Mouse (Mus musculus): ENCODE data around the gene Lrrc9. TPM values are rescaled to one million over a fixed set of nuclear protein-coding genes. Genes with fewer than 3 reads are reported as not detected.

Gene Lrrc9
- polyA plus RNA-seq, 1 experiment from 2014 or later = 0.86 TPM

GRCm38 (mm10) chr12:72437676-72438341 lies 3.9 kb upstream of the Lrrc9 start:
- Histone ChIP-seq H3K9me3 (replicated peaks) (no peaks in the 10 kb centered on the region), H3K27ac (replicated peaks) (peak overlapping the region; percentile 57), H3K4me3 (no peak overlapping the region), H3K36me3 (no peaks in the 10 kb centered on the region), H3K4me1 (peaks cover 44% of the 10 kb centered on the region), H3K27me3 (ENCODE audit: low read depth, poor library complexity, severe bottlenecking) (no peaks in the 10 kb centered on the region)
- WGBS = 68% methylated on average over 10 of the region's 10 CpGs
- DNase-seq (ENCODE audit: low spot score) = no peak

DNA sequence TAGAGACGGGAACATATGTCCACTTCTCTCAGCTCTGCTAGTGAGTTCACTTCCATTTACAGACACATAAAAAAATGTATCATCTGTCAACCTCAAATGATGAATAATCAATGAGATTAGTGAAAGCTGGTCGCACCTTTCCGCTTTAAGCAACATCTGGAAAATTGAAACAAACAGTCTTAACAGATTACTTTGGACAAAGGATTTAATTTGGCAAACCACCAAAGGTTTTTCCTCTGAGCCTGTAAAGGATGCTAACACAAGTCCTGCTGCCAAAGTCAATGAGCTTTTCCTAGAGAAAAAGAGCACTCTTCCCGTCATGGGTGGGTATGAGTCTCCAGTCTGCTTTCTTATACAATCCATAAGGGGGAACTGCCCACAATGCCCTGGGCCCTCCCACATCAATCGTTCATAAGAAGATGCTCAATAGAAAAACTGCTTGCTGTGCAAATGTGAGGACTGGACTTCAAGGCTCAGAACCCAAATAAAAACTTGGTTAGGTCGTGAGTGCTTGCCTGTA lies 2.6 kb upstream of the Lrrc9 start:
- Histone ChIP-seq H3K27me3 (ENCODE audit: low read depth, poor library complexity, severe bottlenecking) (peaks cover 3% of the 10 kb centered on the region; the same call in 1 of the 2 replicates), H3K4me1 (peaks cover 47% of the 10 kb centered on the region), H3K4me3 (no peak overlapping the region), H3K36me3 (no peaks in the 10 kb centered on the region), H3K9me3 (replicated peaks) (no peaks in the 10 kb centered on the region), H3K27ac (replicated peaks) (no peak overlapping the region)
- no peak for DNase-seq (ENCODE audit: low spot score)
- 70% methylated on average over 6 of the region's 6 CpGs for WGBS

DNA sequence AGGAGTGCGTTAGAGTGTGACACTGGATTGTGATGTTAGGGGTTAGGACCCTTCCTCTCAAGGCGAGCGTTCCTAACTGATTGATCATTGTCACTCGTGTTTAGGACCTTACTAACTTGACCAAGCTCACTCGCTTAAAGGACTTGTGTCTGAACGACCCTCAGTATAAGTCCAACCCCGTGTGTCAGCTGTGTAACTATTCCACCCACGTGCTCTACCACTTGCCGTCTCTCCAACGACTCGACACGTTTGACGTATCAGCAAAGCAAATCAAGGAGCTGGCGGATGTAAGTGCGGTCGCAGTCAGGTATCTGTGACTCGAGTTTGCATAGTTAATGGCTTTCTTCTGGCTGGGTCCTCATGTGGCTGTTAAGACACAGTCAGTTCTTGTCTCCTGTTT lies 12.3 kb downstream of the Lrrc9 start:
- no peak for DNase-seq (ENCODE audit: low spot score)
- Histone ChIP-seq H3K27ac (replicated peaks) (no peak overlapping the region), H3K36me3 (no peaks in the 10 kb centered on the region), H3K27me3 (ENCODE audit: low read depth, poor library complexity, severe bottlenecking) (no peaks in the 10 kb centered on the region), H3K9me3 (replicated peaks) (no peaks in the 10 kb centered on the region), H3K4me3 (no peak overlapping the region), H3K4me1 (no peaks in the 10 kb centered on the region)
- 88% methylated on average over 17 of the region's 17 CpGs for WGBS

- Histone ChIP-seq H3K9me3 (replicated peaks) (no peaks in the 10 kb centered on the region), H3K27me3 (ENCODE audit: low read depth, poor library complexity, severe bottlenecking) (no peaks in the 10 kb centered on the region), H3K4me1 (0 out of 2 replicates have a peak, but pooled peaks cover 4% of the 10 kb centered on the region), H3K4me3 (no peak overlapping the region), H3K36me3 (no peaks in the 10 kb centered on the region), H3K27ac (replicated peaks) (no peak overlapping the region)
- 57% methylated on average over 11 of the region's 11 CpGs for whole genome bisulfite sequencing
- DNase-seq (ENCODE audit: low spot score) = no peak
These were observed 19.7 kb downstream of the Lrrc9 start for GRCm38 (mm10) chr12:72461191-72461893.

DNA sequence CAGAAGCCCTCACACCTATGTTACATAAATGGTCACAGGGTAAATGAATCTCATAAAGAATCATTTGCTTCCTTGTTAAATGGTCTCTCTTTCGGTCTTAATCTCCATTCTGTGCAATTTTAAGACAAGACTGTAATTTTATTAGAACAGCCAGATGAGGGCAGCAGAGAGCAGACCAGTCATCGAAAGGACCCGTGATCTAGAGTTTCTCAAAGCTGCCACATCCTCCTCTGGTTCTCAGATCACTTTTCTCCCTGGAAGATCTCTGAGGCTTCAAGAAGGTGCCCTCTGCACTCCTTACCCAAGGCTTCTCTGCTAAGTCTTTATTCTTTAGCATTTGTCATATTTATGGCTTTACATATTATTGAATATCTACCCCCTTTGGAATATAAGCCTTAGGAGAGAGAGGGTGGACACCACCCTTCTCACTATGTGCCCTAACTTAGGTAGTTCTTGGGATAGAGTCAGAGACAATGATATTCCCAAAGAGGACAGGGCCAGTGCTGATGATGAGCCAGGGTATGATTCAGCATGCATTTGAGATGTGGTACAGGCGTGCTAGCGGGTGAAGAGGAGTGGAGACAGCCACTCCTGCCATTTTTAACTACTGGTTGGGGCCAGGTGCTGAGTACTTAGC lies 20.3 kb downstream of the Lrrc9 start:
- Histone ChIP-seq H3K27ac (replicated peaks) (no peak overlapping the region), H3K9me3 (replicated peaks) (no peaks in the 10 kb centered on the region), H3K27me3 (ENCODE audit: low read depth, poor library complexity, severe bottlenecking) (no peaks in the 10 kb centered on the region), H3K4me1 (0 out of 2 replicates have a peak, but pooled peaks cover 4% of the 10 kb centered on the region), H3K4me3 (no peak overlapping the region), H3K36me3 (no peaks in the 10 kb centered on the region)
- 51% methylated on average over 5 of the region's 5 CpGs for WGBS
- DNase-seq (ENCODE audit: low spot score) = peak; percentile 57

GRCm38 (mm10) chr12:72465826-72466501 lies 24.3 kb downstream of the Lrrc9 start:
- Histone ChIP-seq H3K4me1 (0 out of 2 replicates have a peak, but pooled peaks cover 4% of the 10 kb centered on the region), H3K27ac (replicated peaks) (no peak overlapping the region), H3K36me3 (no peaks in the 10 kb centered on the region), H3K4me3 (no peak overlapping the region), H3K27me3 (ENCODE audit: low read depth, poor library complexity, severe bottlenecking) (no peaks in the 10 kb centered on the region), H3K9me3 (replicated peaks) (no peaks in the 10 kb centered on the region)
- WGBS = 95% methylated on average over 5 of the region's 5 CpGs
- DNase-seq (ENCODE audit: low spot score) = no peak

DNA sequence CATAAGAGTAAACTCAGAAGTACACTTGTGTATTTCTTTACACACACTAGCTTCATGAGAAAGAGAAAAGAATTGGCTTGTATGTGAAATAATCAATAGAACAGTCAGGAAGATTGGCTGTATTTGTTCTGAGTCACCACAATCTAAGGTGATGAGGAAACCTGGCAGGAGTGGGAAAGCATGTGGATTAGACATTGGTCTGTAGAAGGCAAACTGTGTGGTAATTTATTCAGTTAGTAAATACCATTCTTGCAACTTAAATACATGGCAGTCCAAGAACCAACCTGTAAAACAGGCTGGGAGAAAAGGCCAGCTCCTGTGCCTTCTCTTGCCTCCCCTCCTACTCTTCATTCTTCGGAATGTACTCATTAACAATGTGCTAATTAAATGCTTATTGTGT lies 25.6 kb downstream of the Lrrc9 start:
- no peaks in the 10 kb centered on the region for H3K36me3 ChIP-seq
- WGBS = 85% methylated on average over 1 of the region's 1 CpGs
- no peak overlapping the region for H3K4me3 ChIP-seq

DNA sequence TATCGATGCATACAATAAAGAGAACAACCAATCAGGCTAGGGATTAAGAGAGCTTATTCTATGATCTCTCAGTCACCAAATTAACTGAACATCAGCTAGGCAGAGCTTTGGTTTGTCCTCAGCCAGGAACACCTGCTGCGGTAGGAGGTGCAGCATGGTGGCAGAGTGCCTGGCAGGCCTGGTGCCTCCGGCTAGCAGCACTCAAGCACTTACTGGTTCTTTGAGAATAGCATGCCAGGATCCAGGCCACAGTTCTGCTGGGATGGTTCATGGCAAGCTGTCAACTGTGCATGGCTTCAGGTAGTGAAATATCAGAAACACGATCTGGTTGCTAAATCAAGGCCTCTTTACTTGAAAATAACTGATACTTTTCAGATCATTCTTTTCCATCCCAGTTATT lies 26.1 kb downstream of the Lrrc9 start:
- Histone ChIP-seq H3K4me3 (no peak overlapping the region), H3K27me3 (ENCODE audit: low read depth, poor library complexity, severe bottlenecking) (no peaks in the 10 kb centered on the region), H3K36me3 (no peaks in the 10 kb centered on the region), H3K9me3 (replicated peaks) (no peaks in the 10 kb centered on the region), H3K27ac (replicated peaks) (no peak overlapping the region), H3K4me1 (no peaks in the 10 kb centered on the region)
- WGBS = 91% methylated on average over 4 of the region's 4 CpGs
- no peak for DNase-seq (ENCODE audit: low spot score)

More for the DNA sequence above, 25.6 kb downstream of the Lrrc9 start:
- Histone ChIP-seq H3K9me3 (replicated peaks) (no peaks in the 10 kb centered on the region), H3K27me3 (ENCODE audit: low read depth, poor library complexity, severe bottlenecking) (no peaks in the 10 kb centered on the region), H3K27ac (replicated peaks) (no peak overlapping the region), H3K4me1 (no peaks in the 10 kb centered on the region)
- no peak for DNase-seq (ENCODE audit: low spot score)

GRCm38 (mm10) chr12:72476773-72477450 lies 35.2 kb downstream of the Lrrc9 start:
- H3K4me3 ChIP-seq = no peak overlapping the region
- no peak for DNase-seq (ENCODE audit: low spot score)
- WGBS = 92% methylated on average over 2 of the region's 2 CpGs
- H3K4me1 ChIP-seq = no peaks in the 10 kb centered on the region; the same call in 1 of the 2 replicates
- H3K9me3 ChIP-seq (replicated peaks) = no peaks in the 10 kb centered on the region
- no peaks in the 10 kb centered on the region for H3K27me3 ChIP-seq (ENCODE audit: low read depth, poor library complexity, severe bottlenecking)
- no peaks in the 10 kb centered on the region for H3K36me3 ChIP-seq
- H3K27ac ChIP-seq (replicated peaks) = no peak overlapping the region

DNA sequence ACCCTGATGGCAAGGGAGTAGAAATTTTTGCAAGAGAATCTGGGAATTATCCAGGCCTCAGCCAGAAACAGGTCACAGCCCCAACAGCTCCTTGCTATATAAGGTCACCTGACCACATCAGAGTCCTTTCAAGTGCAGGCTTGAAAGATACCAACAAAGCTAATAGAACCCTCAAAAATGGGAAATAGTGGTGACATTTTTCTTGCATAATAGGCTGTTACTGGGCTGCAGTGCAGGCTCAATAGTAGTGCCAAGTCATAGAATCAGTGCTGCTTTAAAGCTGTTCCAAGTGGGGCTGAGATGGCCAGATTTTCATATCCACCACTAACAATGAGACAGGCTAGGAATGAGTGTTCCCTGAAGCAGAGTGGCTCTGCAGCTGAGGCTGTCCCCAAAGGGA lies 40.6 kb downstream of the Lrrc9 start:
- DNase-seq (ENCODE audit: low spot score) = no peak
- H3K4me1 ChIP-seq = peaks cover 5% of the 10 kb centered on the region
- no peaks in the 10 kb centered on the region for H3K36me3 ChIP-seq
- H3K27ac ChIP-seq (replicated peaks) = no peak overlapping the region
- H3K9me3 ChIP-seq (replicated peaks) = no peaks in the 10 kb centered on the region
- no peak overlapping the region for H3K4me3 ChIP-seq
- no peaks in the 10 kb centered on the region for H3K27me3 ChIP-seq (ENCODE audit: low read depth, poor library complexity, severe bottlenecking)

GRCm38 (mm10) chr12:72484872-72485271 lies 43.2 kb downstream of the Lrrc9 start:
- DNase-seq (ENCODE audit: low spot score) = no peak
- H3K27me3 ChIP-seq (ENCODE audit: low read depth, poor library complexity, severe bottlenecking) = no peaks in the 10 kb centered on the region
- peaks cover 5% of the 10 kb centered on the region for H3K4me1 ChIP-seq
- H3K27ac ChIP-seq (replicated peaks) = no peak overlapping the region
- H3K9me3 ChIP-seq (replicated peaks) = no peaks in the 10 kb centered on the region
- no peaks in the 10 kb centered on the region for H3K36me3 ChIP-seq
- no peak overlapping the region for H3K4me3 ChIP-seq

GRCm38 (mm10) chr12:72487498-72487897 lies 45.8 kb downstream of the Lrrc9 start:
- H3K4me3 ChIP-seq = no peak overlapping the region
- peaks cover 5% of the 10 kb centered on the region for H3K4me1 ChIP-seq
- H3K27me3 ChIP-seq (ENCODE audit: low read depth, poor library complexity, severe bottlenecking) = no peaks in the 10 kb centered on the region
- WGBS = 88% methylated on average over 3 of the region's 3 CpGs
- DNase-seq (ENCODE audit: low spot score) = no peak
- H3K27ac ChIP-seq (replicated peaks) = no peak overlapping the region
- H3K36me3 ChIP-seq = no peaks in the 10 kb centered on the region
- H3K9me3 ChIP-seq (replicated peaks) = no peaks in the 10 kb centered on the region

Measured in midbrain, embryonic 10.5 days (tissue).